Mouse (Mus musculus): ENCODE results near the gene Scfd2.

DNA sequence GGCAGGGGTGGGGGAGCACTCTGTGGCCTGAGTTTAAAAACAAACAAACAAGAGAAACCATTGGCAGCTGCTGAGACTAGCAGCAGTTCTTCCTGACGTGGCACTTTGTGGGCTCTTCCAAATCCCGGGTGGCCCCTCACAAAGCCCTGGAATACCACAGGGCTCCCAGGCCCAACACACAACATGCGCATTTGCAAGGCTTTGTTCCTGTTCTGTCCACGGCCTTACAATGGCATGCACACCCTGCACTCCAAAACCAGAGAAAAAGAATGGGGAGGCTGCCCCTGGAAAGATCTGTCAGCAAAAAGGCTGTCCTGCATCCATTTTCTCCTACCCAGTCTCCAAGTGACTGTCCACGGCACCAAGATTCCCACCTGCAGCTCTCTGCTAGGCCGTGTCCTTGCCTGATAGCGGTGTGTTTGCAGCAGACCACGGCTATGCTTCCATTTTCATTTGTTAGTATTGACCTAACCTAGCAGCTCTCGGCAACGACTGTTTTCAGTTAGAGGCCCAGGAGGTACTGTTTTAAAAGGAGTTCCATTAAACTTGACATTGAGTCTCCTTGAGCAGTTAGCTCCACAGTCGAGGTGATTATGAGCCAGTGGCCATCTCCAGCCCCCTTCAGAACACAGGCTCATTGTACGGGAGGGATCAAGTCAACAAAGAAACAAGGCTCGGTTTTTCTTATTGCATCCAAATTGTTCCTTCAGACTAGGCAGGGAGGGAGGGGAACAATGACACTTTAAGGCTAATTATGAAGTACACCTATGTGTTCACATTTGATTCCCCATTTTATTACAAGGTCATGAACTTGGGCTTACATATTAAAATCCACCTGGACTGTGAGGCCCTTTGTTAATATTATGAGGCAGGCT lies 265.7 kb downstream of the Scfd2 start:
- TF ChIP-seq GATA1 (IDR thresholded peaks at IDR 0.05; ENCODE audit: low read length), result no peak
- no peak for TF ChIP-seq TAL1 (IDR thresholded peaks at IDR 0.05; ENCODE audit: low read length)

Data from erythroblast, embryonic 14.5 days (primary cell).